Mouse (Mus musculus) layer of hippocampus, postnatal 36 days (tissue): ENCODE measurements at regions not wholly inside any gene's neighbourhood (a gene's known extent, or its start where the extent isn't known, plus 50 kb on each side); places are given as distances from the start of the nearest gene placed in this dataset.

Source experiments
- DNase-seq, 2 experiments: peaks; one replicate each; pipeline ENCODE4 v3.0.0; 2022

- DNase-seq: no peak
These were observed 89.1 kb downstream of the Kcnj2 start for GRCm38 (mm10) chr11:111155023-111155422.

GRCm38 (mm10) chr11:111155747-111156146, 89.8 kb downstream of the Kcnj2 start:
- no peak for DNase-seq

DNA sequence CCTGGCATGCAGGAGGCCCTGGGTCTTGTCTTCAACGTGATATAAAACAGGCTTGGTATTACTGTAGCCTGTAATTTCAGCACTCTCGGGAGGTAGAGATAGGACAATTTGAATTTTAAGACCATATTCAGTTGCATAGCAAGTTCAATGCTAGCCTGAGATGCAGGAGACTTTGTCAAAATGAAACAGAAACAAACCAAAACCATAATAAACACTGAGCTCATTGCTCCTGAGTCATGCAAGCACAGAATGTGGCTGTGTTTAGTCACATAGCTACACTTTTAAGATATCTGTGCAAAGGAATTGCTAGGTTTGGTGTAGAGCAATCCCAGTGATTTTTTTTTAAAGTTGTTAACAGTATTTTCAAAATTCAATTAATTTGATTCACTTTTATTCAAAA, 93.3 kb downstream of the Kcnj2 start:
- DNase-seq: no peak

DNA sequence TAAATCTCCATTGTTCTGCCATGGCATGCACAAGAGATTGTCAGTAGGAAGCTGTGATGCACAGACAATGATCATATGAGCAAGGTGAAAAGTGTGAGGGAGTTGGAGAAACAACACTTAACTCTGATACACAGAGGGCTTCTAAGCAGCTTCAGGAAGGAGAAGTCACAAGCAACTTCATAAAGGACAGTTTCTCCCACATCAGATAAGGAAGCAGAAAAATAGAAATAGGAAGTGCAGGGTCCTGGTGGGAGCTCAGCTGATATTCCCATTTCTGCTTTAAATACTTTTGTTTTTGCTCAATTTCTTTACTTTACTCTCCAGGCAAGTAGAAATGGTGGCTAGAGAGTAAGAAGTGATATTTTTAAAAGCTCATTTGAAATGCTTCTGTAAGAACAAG, 98.9 kb downstream of the Kcnj2 start:
- no peak for DNase-seq

GRCm38 (mm10) chr11:111170174-111170800, 104.3 kb downstream of the Kcnj2 start:
- DNase-seq: no peak

- DNase-seq: no peak
These were observed 107.6 kb downstream of the Kcnj2 start for GRCm38 (mm10) chr11:111173525-111173924.

DNA sequence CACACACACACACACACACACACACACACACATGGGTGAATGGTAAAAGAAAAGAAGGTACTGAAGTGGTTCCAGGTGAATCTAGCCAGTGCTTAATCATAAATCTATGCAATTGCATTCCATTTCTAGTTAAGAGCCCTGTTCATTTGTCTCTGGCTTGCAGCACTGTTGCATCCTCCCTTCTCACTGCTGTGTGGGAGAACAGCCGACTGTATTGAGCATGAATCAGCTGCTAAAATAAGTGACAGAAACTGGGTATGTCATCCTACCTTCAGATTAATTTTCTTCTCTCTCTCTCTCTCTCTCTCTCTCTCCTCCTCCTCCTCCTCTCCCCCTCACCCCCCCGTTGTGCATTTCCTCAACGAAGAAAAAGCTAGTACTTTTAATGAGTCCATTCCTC, 109.6 kb downstream of the Kcnj2 start:
- peak in 1 of 2 experiments; percentile 13 for DNase-seq

DNA sequence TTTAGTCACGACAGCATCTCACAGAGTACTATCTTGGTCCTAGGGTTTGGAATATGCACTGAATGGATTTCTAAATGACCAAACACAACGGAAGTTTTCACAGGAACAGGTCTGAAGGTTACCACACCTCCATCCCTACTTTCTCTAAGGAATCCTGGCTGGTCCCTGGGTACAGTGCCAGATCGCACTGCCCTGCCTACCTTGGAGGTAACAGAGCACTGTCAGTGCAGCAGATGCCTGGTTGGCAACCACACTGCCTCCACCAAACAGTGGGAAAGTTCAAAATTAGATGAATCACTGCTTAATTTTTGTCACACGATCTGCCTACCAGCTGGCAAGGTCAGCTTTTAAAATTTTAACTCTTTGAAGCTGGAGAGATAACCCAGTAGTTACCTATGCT, 111.6 kb downstream of the Kcnj2 start:
- peak in 1 of 2 experiments; percentile 12 for DNase-seq

GRCm38 (mm10) chr11:111197422-111197821, 131.5 kb downstream of the Kcnj2 start:
- peak in 1 of 2 experiments; percentile 16 for DNase-seq

DNA sequence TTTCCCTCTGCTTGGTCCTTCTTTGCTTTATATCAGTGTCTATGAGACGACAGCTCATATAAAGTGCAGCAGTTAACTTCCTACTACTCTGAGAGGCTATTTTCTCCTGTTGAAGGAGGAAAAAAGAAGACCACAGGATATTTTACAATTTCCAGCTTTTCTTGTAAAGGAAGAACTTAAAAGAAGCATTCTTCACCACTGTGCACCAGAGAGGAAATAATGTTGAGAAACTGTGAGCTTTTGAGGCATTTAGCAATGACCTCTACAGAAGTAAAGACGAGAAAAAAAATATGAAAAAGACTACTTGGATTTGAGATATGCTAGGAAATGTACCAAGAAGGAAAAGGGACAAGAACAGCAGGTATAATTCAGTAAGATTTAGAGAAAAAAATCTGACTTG, 134.5 kb downstream of the Kcnj2 start:
- no peak for DNase-seq

DNA sequence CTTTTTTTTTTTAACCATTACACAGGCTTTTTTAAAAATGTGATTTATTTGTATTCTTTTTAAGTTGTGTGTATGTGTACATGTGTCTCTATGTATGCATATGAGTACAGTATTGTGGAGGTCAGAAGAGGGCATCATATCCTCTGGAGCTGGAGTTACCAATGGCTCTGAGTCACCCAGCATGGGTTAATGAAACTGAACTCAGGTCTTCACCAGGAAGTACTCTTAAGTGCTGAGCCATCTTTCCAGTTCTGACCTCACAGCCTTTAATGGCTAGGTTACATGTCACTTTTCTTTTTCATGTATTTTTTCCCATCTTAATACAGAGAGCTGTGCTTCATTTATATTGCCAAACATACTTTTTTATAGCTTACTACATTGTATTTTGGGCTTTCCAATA, 136.8 kb downstream of the Kcnj2 start:
- no peak for DNase-seq

- no peak for DNase-seq
These were observed 144.6 kb downstream of the Kcnj2 start for GRCm38 (mm10) chr11:111210565-111210964.

- DNase-seq: peak in 1 of 2 experiments; percentile 6
These were observed 146.2 kb downstream of the Kcnj2 start for GRCm38 (mm10) chr11:111212038-111212701.

- DNase-seq: no peak
These were observed 146.9 kb downstream of the Kcnj2 start for GRCm38 (mm10) chr11:111212702-111213328.

- DNase-seq: no peak
These were observed 149.0 kb downstream of the Kcnj2 start for GRCm38 (mm10) chr11:111215006-111215405.

GRCm38 (mm10) chr11:111223834-111224233, 157.9 kb downstream of the Kcnj2 start:
- no peak for DNase-seq

- no peak for DNase-seq
These were observed 161.3 kb downstream of the Kcnj2 start for GRCm38 (mm10) chr11:111227305-111227704.

- no peak for DNase-seq
These were observed 170.8 kb downstream of the Kcnj2 start for GRCm38 (mm10) chr11:111236741-111237140.

- no peak for DNase-seq
These were observed 173.8 kb downstream of the Kcnj2 start for GRCm38 (mm10) chr11:111239784-111240183.

DNA sequence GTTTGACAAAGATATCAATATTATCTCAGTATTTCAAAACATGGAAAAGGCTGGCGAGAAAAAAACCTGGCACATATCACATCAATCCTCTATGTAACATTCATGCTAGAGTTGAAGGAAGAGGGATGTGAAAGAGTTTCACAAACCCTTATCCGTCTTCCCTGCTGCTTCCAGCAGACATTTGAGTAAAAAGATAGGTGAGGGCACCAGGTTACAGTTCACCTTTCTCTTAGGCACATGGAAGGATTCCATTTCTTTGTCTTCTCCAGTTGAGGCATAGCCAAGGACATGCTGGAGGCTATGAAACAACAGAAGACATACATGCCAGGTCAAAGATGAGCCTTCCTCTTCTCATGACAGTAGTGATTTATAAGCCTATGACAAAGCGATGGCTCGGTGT, 186.3 kb downstream of the Kcnj2 start:
- DNase-seq: no peak

DNA sequence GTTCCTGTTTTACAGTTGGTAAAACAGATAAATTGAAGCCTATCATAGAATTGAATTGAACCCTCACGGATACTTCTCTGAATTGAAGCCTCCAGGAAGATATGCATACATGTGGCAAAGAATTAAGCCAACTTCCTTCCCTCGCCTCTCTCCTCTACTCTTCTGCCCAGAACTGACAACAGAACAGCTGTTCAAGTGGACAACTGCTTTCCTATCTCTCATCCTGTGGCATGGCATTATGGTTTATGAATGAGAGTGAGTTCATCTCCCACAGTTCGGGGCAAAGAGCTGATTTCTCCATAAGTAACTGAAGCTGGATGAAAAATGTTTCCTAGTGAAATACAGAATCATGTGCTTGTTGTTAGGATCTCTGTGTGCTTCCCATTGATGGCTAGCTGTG, 190.6 kb downstream of the Kcnj2 start:
- DNase-seq: no peak

DNA sequence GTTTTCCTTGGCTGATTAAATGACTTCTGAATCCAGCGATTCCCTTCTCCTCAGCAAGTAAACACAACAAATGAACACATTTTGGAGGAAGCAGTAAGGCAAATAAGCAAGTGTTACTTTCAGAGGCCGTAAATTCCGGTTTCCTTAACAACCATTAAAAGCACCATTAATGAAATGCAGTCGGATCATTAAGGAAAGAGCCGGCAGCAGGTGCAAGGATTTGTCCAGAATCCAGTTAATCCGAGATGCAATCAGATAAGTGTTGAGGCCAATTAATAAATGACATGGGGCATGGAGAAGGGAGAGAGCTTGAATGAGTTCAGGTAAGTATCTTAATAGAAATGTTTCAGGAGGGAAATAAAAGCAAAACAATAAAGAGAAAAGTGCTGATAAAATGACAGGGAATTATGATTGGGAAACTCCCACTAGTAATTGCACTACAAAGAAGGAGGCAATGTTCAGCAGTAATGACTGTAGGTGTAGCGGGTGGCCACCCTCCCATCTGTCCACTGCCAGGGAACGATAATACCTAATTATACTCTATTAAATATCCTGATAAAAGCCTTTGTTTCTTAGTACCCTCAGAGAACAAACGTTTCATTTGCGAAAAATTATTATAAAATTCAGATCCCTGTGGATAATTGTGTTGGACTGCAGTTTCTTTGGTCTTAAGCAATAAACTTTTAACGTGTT, 194.9 kb downstream of the Kcnj2 start:
- no peak for DNase-seq

DNA sequence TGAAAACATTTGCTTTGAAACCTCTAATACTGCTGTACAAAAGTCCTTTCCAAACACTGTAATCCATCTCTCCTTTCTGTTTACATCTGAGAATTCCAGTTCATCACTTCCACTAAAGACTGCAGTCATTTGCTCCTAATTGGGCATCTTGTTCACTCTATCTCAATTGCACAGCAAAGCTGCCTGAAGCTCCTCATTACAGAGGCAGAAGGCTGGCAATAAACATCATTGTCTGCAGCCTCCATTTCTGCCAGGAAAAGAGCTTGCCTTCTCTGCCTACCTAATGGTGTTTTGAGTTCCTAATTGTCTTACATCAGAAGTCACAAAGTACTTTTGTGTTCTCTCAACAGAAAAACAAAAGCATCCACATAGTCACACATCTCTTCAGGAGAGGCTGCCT, 207.7 kb downstream of the Kcnj2 start:
- DNase-seq: no peak
